Mouse (Mus musculus): ENCODE data around the gene Chst5. TPM values are rescaled to one million over a fixed set of nuclear protein-coding genes. Genes with fewer than 3 reads are reported as not detected.

Chst5 gene
- not detected for total RNA-seq (2023)

GRCm38 (mm10) chr8:111909621-111910450 is at the start of gene Chst5:
Gene Chst5, minus strand, starts transcription at chr8:111910447.

GRCm38 (mm10) chr8:111940171-111941100 is 30.2 kb upstream of the Chst5 start, which contains the start of gene Gabarapl2:
Gene Gabarapl2, plus strand, starts transcription at chr8:111940703.

GRCm38 (mm10) chr8:111933348-111934076 is 23.3 kb upstream of the Chst5 start, which contains the start of gene Tmem231:
Gene Tmem231, minus strand, starts transcription at chr8:111933881.

GRCm38 (mm10) chr8:111876355-111876948 is 33.8 kb downstream of the Chst5 start, which contains the start of gene Tmem170:
Gene Tmem170, minus strand, starts transcription at chr8:111876750.

GRCm38 (mm10) chr8:111853861-111854501 is 56.3 kb downstream of the Chst5 start, which contains the start of gene Cfdp1:
Gene Cfdp1, minus strand, starts transcription at chr8:111854291.

Other genes with a start within 250 kb of the Chst5 start
- gene Ctrb1, start 219.4 kb downstream of the Chst5 start, total RNA-seq (2023): under 1 TPM in 1 of 2 experiments, not detected in 1; 0.44 TPM
- under 1 TPM in 1 of 2 experiments, not detected in 1; 0.20 TPM for gene Bcar1, start 166.6 kb downstream of the Chst5 start, total RNA-seq (2023)
- gene Cfdp1, start 56.2 kb downstream of the Chst5 start, total RNA-seq (2023): 10 to 100 TPM; 19.0 to 22.6 TPM
- gene Tmem170, start 33.7 kb downstream of the Chst5 start, total RNA-seq (2023): 1 to 10 TPM; 3.6 to 4.3 TPM
- gene Tmem231, start 23.4 kb upstream of the Chst5 start, total RNA-seq (2023): under 1 TPM; 0.15 to 0.42 TPM
- 10 to 100 TPM; 88.9 to 93.3 TPM for gene Gabarapl2, start 30.3 kb upstream of the Chst5 start, total RNA-seq (2023)
- under 1 TPM; 0.66 to 0.82 TPM for gene Adat1, start 81.9 kb upstream of the Chst5 start, total RNA-seq (2023)
- gene Kars, start 100.9 kb upstream of the Chst5 start, total RNA-seq (2023): 10 to 100 TPM; 44.2 to 44.4 TPM
- gene Terf2ip, start 101.0 kb upstream of the Chst5 start, total RNA-seq (2023): 1 to 10 TPM; 6.6 to 8.1 TPM
- gene Gm6793, start 104.6 kb upstream of the Chst5 start, total RNA-seq (2023): not detected

Data from neutrophil, adult 59 days (primary cell).